Mouse (Mus musculus) embryonic facial prominence, embryonic 15.5 days (tissue): ENCODE data around the gene Nyap1. TPM values are rescaled to one million over a fixed set of nuclear protein-coding genes. Genes with fewer than 3 reads are reported as not detected.
"Not testable (repeated sequence)": the region's sequence is repeated elsewhere in the genome, so short reads cannot be mapped to it uniquely, and the experiment has no call there.

ENCODE experiments used
- ATAC-seq: fragments of 200-750 bp; cut with Nextera tagmentation; 2 replicates; pipeline ENCODE4 v1.8.0; 2017; ENCODE audit warnings: low read depth, moderate TSS enrichment; ENCODE audit not compliant: insufficient number of reproducible peaks, low FRiP score, low TSS enrichment
- H3K27ac ChIP-seq: fragments of 300-500 bp; sonication (generic); replicated peaks from 2 replicates; pipeline ENCODE4 v1.5.1; 2015; ENCODE audit warnings: mild to moderate bottlenecking, inconsistent platforms
- H3K27me3 ChIP-seq: fragments of 300-500 bp; sonication (generic); 2 replicates; pipeline ENCODE4 v1.6.1; 2015; ENCODE audit warnings: inconsistent platforms
- H3K36me3 ChIP-seq: fragments of 300-500 bp; sonication (generic); 2 replicates; pipeline ENCODE4 v1.6.1; 2015; ENCODE audit warnings: mild to moderate bottlenecking, inconsistent platforms
- H3K4me1 ChIP-seq: fragments of 300-500 bp; sonication (generic); 2 replicates; pipeline ENCODE4 v1.6.1; 2015; ENCODE audit warnings: inconsistent platforms
- H3K4me2 ChIP-seq: fragments of 300-500 bp; sonication (generic); replicated peaks from 2 replicates; pipeline ENCODE4 v1.6.1; 2015; ENCODE audit warnings: mild to moderate bottlenecking, inconsistent platforms
- H3K4me3 ChIP-seq: fragments of 300-500 bp; sonication (generic); replicated peaks from 2 replicates; pipeline ENCODE4 v1.5.1; 2015; ENCODE audit warnings: mild to moderate bottlenecking, inconsistent platforms
- H3K9ac ChIP-seq: fragments of 300-500 bp; sonication (generic); 2 replicates; pipeline ENCODE4 v1.6.1; 2015; ENCODE audit warnings: inconsistent platforms
- H3K9me3 ChIP-seq: fragments of 300-500 bp; sonication (generic); replicated peaks from 2 replicates; pipeline ENCODE4 v1.6.1; 2016; ENCODE audit warnings: inconsistent platforms
- WGBS: fragments of 180-500 bp; shearing (Covaris S2); methylation state at CpG from one replicate; pipeline ENCODE4 v1.1.7; 2015; 5-methylcytosine and 5-hydroxymethylcytosine counted together
- polyA plus RNA-seq: library from polyadenylated mRNA; unstranded; fragments of >200 nt; fragmentation: Nextera tagmentation; extraction: Ambion mirVana; gene quantifications from 2 replicates; pipeline ENCODE4 v1.2.1, GENCODE M21; 2015

The Nyap1 gene
- polyA plus RNA-seq, 1 experiment from 2014 or later, result 4.7 TPM

DNA sequence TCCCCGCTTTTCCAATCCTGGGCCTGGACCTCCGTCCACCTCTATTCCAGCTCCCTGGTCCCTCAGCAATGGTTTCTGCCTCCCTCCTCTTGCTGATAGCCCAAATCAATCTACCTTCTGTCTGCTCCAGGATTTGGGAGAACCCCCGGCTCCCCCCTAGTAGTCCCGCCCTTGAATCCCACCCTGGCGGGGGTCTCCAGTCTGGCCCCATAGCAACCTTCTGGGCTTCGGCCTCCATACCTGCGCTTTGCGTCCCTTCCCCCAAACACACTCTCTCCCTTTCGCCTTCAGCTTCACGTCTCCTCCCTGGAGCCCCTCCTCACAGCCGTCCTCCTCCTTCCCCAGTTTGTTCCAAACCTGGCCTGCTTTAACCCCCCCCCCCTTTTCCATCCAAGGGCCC is 901 bp downstream of the Nyap1 start:
- Histone ChIP-seq H3K9me3 (no peaks in the 10 kb centered on the region), H3K36me3 (peaks cover 21% of the 10 kb centered on the region), H3K9ac (peak overlapping the region; percentile 57), H3K27me3 (no peaks in the 10 kb centered on the region), H3K4me3 (peak overlapping the region; percentile 66), H3K27ac (peak overlapping the region; percentile 69), H3K4me2 (peak overlapping the region; percentile 94), H3K4me1 (peaks cover 40% of the 10 kb centered on the region)
- 0 out of 2 replicates have a peak, but pooled peaks have one; percentile 1 for ATAC-seq
- WGBS, result 11% methylated on average over 11 of the region's 11 CpGs

DNA sequence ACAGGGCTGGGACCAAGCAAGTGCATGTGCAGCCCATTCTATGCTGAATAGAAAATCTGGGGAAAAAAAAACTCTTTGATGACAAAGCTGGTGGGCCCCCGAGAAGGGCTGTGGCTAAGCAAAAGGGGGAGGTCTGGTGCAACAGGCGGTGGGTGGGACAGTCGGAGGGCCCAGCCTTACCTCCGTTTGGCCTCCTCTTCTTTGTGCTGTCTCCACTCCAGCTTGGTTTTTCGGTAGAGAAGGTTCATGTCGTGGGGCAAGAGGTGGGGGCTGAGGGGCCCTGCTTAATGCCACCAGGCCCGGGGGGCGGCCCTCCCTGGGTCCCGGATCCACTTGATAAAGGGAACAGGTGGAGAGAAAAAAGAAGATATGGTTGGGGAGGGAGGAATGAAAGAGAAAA is 1.9 kb downstream of the Nyap1 start:
- no peak overlapping the region for H3K9ac ChIP-seq

DNA sequence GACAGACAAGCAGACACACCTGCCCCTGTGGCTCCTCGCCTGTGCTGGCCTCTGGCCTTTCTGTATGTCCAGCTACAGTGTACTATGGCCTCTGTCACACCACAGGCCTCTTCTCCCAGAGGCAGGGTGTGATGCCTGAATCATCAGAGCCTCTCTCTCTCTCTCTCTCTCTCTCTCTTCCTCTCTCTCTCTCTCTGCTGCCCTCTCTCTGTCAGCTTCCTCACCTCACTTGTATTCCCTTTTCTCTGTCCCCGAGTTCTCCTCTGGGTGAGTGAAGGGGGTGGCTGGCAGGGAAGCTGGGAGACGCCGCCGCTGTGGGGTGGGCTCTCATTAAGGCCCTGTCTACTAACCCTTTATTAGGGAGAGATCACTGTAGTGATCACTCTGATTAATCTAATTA is 2.9 kb downstream of the Nyap1 start:
- Histone ChIP-seq H3K4me3 (no peak overlapping the region), H3K27me3 (no peaks in the 10 kb centered on the region), H3K4me2 (no peak overlapping the region), H3K9ac (no peak overlapping the region), H3K4me1 (peaks cover 51% of the 10 kb centered on the region), H3K9me3 (no peaks in the 10 kb centered on the region), H3K36me3 (peaks cover 32% of the 10 kb centered on the region), H3K27ac (no peak overlapping the region)
- 45% methylated on average over 5 of the region's 5 CpGs for WGBS
- ATAC-seq, result no peak

More for the DNA sequence above, 1.9 kb downstream of the Nyap1 start:
- ATAC-seq, result no peak
- H3K27ac ChIP-seq, result peak overlapping the region; percentile 34; the same call in 1 of the 2 replicates
- no peaks in the 10 kb centered on the region for H3K27me3 ChIP-seq
- peaks cover 44% of the 10 kb centered on the region for H3K4me1 ChIP-seq
- H3K4me3 ChIP-seq, result peak overlapping the region; percentile 66
- 48% methylated on average over 9 of the region's 9 CpGs for WGBS
- no peaks in the 10 kb centered on the region for H3K9me3 ChIP-seq
- H3K36me3 ChIP-seq, result peaks cover 29% of the 10 kb centered on the region
- peak overlapping the region; percentile 94 for H3K4me2 ChIP-seq

DNA sequence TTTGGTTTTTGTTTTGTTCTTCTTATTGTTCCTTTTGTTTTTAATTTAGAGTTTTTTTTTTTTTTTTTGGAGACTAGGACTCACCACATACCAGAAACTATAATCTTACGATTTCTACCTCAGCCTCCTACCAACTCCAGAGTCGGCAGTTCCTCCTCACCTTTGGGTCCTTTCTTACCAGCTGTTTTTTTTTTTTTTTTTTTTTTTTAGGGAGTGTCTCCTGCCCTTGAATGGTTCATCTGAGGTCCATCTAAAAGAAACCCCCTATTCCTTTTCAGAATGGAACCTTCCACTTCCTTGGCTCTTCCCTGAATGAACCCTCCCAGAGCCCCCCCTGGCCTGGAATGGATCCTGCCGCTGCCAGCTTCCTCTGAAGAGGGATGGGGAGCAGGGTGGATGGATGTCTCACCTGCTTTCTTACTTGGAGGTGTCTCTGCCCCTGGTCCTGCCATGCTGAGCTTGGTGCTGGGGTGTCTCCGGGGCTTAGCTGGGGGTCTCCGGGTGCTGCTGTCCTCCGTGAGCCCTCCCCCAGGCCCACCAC is 3.9 kb downstream of the Nyap1 start:
- ATAC-seq, result no peak
- 79% methylated on average over 6 of the region's 6 CpGs for WGBS
- Histone ChIP-seq H3K9me3 (no peaks in the 10 kb centered on the region), H3K4me2 (no peak overlapping the region), H3K9ac (no peak overlapping the region), H3K4me1 (peaks cover 51% of the 10 kb centered on the region), H3K27ac (no peak overlapping the region), H3K36me3 (peaks cover 40% of the 10 kb centered on the region), H3K4me3 (no peak overlapping the region), H3K27me3 (no peaks in the 10 kb centered on the region)

DNA sequence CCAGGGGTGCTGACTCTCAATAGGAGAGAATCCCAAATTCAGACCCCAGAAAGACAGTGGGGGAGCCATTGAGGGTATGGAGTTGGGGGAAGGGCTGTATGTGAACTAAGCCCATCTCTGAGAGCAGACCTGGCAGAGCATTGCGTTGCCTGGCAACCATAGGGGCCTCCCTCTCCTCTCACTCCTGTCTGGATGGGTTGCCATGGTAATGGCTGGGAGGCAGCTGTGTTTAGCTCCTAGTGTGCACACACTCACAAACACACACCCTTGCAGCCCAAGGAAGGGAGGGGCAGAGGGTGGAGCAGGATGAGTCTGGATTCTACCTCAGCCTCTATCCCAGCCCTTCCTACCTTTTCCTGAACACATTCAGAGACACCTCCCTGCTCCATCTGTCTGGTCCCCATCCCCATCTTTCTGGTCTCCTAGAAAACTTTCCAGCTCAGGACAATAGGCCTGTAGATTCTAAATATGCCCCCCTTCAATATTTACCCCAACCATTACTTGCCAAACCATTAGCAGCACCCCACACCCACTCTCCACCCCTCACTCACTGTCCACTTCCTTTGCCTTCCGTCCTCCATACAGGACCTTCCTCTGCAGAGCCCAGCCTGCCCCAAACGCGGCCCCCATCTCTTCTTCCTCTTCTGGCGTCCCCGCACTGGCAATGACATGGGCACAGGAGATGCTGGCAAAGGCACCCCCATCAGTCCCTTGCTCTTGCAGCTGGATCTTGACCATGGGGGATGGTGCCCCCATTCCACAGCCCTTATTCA is 6.9 kb downstream of the Nyap1 start:
- H3K27me3 ChIP-seq, result no peaks in the 10 kb centered on the region
- H3K9me3 ChIP-seq, result no peaks in the 10 kb centered on the region
- H3K4me2 ChIP-seq, result no peak overlapping the region
- WGBS, result 71% methylated on average over 6 of the region's 6 CpGs
- H3K4me3 ChIP-seq, result no peak overlapping the region
- no peak overlapping the region for H3K27ac ChIP-seq
- H3K4me1 ChIP-seq, result peaks cover 31% of the 10 kb centered on the region
- ATAC-seq, result 0 out of 2 replicates have a peak, but pooled peaks have one; percentile 25
- H3K9ac ChIP-seq, result no peak overlapping the region
- peaks cover 51% of the 10 kb centered on the region for H3K36me3 ChIP-seq

DNA sequence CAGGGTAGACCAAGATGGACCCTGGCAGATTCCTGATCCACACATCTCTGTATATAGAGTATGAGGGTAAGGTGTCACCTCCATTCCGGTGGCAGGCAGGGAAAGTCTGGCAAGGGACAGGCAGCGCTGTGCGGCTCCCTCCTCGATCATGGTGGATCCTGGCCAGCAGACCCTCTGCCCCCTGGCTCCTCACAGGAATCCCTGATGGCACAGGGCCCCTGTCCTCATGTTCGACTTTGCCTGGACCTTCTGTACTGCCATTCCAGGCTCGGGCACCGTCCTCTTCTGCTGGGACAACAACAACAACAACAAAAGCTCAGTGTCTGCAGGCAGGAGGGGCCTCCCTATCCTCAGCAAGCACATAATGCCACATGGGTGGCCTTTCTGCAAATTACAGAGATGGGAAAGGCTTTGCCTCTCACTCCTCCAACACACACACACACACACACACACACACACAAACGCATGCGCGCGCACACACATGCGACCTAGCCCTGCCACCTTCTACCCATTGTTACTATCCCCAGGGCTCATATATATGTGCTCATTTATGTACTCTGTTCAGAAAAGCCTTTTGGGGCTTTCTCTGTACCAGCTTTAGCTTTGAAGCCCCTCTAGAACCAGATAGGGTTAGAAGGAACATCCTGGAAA is 7.6 kb downstream of the Nyap1 start:
- Histone ChIP-seq H3K27ac (no peak overlapping the region), H3K27me3 (no peaks in the 10 kb centered on the region), H3K9me3 (no peaks in the 10 kb centered on the region), H3K4me1 (peaks cover 24% of the 10 kb centered on the region), H3K9ac (no peak overlapping the region), H3K4me2 (no peak overlapping the region), H3K4me3 (no peak overlapping the region), H3K36me3 (peaks cover 51% of the 10 kb centered on the region)
- 87% methylated on average over 12 of the region's 12 CpGs for WGBS
- no peak for ATAC-seq

DNA sequence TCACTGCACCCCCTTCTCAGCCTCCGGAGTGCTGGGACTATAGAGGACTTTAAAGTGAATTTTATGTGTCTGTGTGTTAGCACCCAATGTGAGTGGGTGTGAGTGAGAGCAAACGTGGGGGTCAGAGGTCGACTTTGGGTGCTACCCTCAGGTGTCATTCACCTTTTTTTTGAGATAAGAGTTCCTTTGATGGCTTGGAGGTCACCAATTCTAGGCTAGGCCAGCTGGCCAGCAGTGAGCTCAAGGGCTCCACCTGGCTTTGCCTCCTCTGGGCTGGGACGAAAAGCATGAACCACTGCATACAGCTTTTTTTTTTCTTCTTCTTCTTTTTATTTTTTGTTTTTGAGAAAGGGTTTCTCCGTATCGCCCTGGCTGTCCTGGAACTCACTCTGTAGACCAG is 14.6 kb downstream of the Nyap1 start:
- no peak for ATAC-seq
- Histone ChIP-seq H3K4me1 (no peaks in the 10 kb centered on the region), H3K27ac (no peak overlapping the region), H3K9me3 (no peaks in the 10 kb centered on the region), H3K36me3 (0 out of 2 replicates have a peak, but pooled peaks cover 7% of the 10 kb centered on the region), H3K4me2 (no peak overlapping the region), H3K9ac (no peak overlapping the region), H3K27me3 (no peaks in the 10 kb centered on the region), H3K4me3 (no peak overlapping the region)
- 62% methylated on average over 6 of the region's 6 CpGs for WGBS

DNA sequence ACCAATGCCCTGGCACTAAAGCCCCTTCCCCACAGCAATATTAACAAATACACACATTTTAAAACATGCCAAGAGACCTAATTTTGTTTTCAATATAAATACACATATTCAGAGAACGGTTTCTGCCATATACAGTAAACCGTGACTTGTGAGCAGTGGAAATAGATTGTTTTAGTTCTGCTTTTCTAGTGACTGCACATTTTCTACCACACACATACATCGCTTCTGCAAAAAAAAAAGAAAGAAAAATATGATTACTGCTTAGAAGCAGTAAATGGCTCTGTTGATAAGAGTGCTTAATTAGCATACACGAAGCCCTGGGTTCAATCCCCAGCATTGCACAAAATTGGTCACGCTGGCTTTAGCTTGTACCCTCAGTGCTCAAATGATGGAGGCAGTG is 17.6 kb downstream of the Nyap1 start:
- H3K9me3 ChIP-seq, result no peaks in the 10 kb centered on the region
- H3K4me1 ChIP-seq, result 0 out of 2 replicates have a peak, but pooled peaks cover 4% of the 10 kb centered on the region
- H3K27ac ChIP-seq, result no peak overlapping the region
- no peak for ATAC-seq
- no peaks in the 10 kb centered on the region for H3K36me3 ChIP-seq
- H3K9ac ChIP-seq, result no peak overlapping the region
- H3K4me2 ChIP-seq, result no peak overlapping the region
- WGBS, result 77% methylated on average over 5 of the region's 5 CpGs
- no peak overlapping the region for H3K4me3 ChIP-seq
- H3K27me3 ChIP-seq, result no peaks in the 10 kb centered on the region

DNA sequence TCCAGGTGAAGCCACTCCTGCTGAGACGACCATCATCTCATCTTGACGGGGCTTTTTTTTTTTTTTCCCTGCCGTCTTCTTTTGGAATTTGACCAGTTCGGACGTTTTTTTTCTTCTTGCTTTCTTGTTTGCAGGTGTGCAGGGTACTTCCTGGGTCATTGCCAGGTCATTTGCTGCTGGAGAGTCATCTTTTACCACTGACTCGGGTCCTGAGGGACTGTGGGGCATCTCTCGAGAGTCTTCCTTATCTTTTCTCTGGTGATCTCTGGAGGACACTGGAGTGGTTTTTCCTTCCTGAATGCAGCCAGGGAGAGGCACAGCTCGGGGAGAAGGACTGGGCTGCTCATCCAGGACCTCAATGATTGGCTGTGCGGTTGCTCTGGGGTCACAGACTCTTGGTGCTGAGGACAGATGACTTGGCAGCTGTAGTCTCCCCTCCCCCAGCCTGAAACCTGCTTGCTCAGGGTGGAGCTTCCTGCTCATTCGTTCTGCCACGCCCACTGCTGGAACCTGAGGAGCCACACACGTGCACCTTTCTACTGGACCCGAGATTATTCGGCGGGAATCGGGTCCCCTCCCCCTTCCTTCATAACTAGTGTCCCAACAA is 20.7 kb downstream of the Nyap1 start:
- H3K27ac ChIP-seq, H3K9me3 ChIP-seq, H3K4me1 ChIP-seq, H3K36me3 ChIP-seq, ATAC-seq, H3K27me3 ChIP-seq, H3K9ac ChIP-seq: not testable (repeated sequence)
- Histone ChIP-seq H3K4me2 (peak overlapping the region; percentile 36), H3K4me3 (0 out of 2 replicates have a peak overlapping the region, but pooled peaks have one; percentile 11)
- 12% methylated on average over 11 of the region's 16 CpGs for WGBS

DNA sequence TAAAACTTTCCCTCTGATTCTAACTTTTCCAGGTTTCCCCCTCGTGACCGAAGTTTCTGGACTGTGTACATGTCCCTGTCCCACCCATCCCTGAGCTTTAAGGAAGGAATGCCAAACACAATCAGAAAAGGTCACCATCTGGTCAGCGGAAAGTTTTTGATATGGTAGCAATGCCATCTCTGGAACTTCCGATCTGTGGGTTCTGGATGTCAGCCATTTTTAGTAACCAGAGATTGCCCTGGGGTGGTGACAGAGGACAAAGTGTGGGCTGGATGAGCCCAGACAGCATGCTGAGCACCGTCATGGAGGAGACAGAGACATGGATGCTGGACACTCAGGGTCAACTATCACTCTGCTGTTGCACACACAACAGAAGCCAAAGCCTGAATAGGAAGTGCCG is 22.3 kb downstream of the Nyap1 start:
- no peaks in the 10 kb centered on the region for H3K36me3 ChIP-seq
- no peaks in the 10 kb centered on the region for H3K27me3 ChIP-seq
- no peak overlapping the region for H3K4me3 ChIP-seq
- H3K9ac ChIP-seq, result no peak overlapping the region
- H3K27ac ChIP-seq, result no peak overlapping the region
- ATAC-seq, result no peak
- WGBS, result 76% methylated on average over 6 of the region's 6 CpGs
- no peak overlapping the region for H3K4me2 ChIP-seq
- 0 out of 2 replicates have a peak, but pooled peaks cover 4% of the 10 kb centered on the region for H3K4me1 ChIP-seq
- H3K9me3 ChIP-seq, result no peaks in the 10 kb centered on the region
